Mouse (Mus musculus) limb, embryonic 10.5 days (tissue): Measurements from ENCODE around the gene Megf8. TPM values are rescaled to one million over a fixed set of nuclear protein-coding genes. Genes with fewer than 3 reads are reported as not detected.

Experiments used
- DNase-seq: peaks from one replicate; pipeline ENCODE4 v3.0.0-alpha.2; 2017; ENCODE audit warnings: low spot score
- H3K27ac ChIP-seq: fragments of 300-500 bp; sonication (generic); 2 replicates; pipeline ENCODE4 v1.5.1; 2016; ENCODE audit warnings: mild to moderate bottlenecking
- H3K27me3 ChIP-seq: fragments of 300-500 bp; sonication (generic); 2 replicates; pipeline ENCODE4 v1.6.1; 2016; ENCODE audit warnings: low read depth, mild to moderate bottlenecking; ENCODE audit not compliant: poor library complexity, severe bottlenecking
- H3K36me3 ChIP-seq: fragments of 300-500 bp; sonication (generic); 2 replicates; pipeline ENCODE4 v1.6.1; 2016; ENCODE audit warnings: mild to moderate bottlenecking, moderate library complexity
- H3K4me1 ChIP-seq: fragments of 300-500 bp; sonication (generic); 2 replicates; pipeline ENCODE4 v1.6.1; 2016
- H3K4me3 ChIP-seq: fragments of 300-500 bp; sonication (generic); 2 replicates; pipeline ENCODE4 v1.5.1; 2016; ENCODE audit warnings: mild to moderate bottlenecking, moderate library complexity
- H3K9me3 ChIP-seq: fragments of 300-500 bp; sonication (generic); replicated peaks from 2 replicates; pipeline ENCODE4 v1.6.1; 2016; ENCODE audit warnings: mild to moderate bottlenecking
- WGBS: fragments of 180-500 bp; shearing (Covaris S2); methylation state at CpG from one replicate; pipeline ENCODE4 v1.1.7; 2016; 5-methylcytosine and 5-hydroxymethylcytosine counted together
- polyA plus RNA-seq: library from polyadenylated mRNA; unstranded; fragments of >200 nt; fragmentation: Nextera tagmentation; extraction: Ambion mirVana; gene quantifications from 2 replicates; pipeline ENCODE4 v1.2.1, GENCODE M21; 2016

Gene Megf8
- polyA plus RNA-seq, 1 experiment from 2014 or later: 22.2 TPM

GRCm38 (mm10) chr7:25334472-25334871 is 17.5 kb downstream of the Megf8 start:
- Histone ChIP-seq H3K9me3 (0 out of 2 replicates have a peak, but pooled peaks cover 2% of the 10 kb centered on the region), H3K4me1 (no peaks in the 10 kb centered on the region), H3K27me3 (no peaks in the 10 kb centered on the region), H3K36me3 (peaks cover 94% of the 10 kb centered on the region), H3K4me3 (no peak overlapping the region), H3K27ac (no peak overlapping the region)
- DNase-seq: no peak
- WGBS: 83% methylated on average over 12 of the region's 12 CpGs

GRCm38 (mm10) chr7:25339329-25339728 is 22.4 kb downstream of the Megf8 start:
- no peak for DNase-seq
- H3K9me3 ChIP-seq: 0 out of 2 replicates have a peak, but pooled peaks cover 2% of the 10 kb centered on the region
- no peak overlapping the region for H3K27ac ChIP-seq
- peaks cover 93% of the 10 kb centered on the region for H3K36me3 ChIP-seq
- H3K4me1 ChIP-seq: no peaks in the 10 kb centered on the region
- 88% methylated on average over 9 of the region's 9 CpGs for WGBS
- H3K4me3 ChIP-seq: no peak overlapping the region
- H3K27me3 ChIP-seq: no peaks in the 10 kb centered on the region

GRCm38 (mm10) chr7:25341000-25341784 is 24.2 kb downstream of the Megf8 start:
- 88% methylated on average over 20 of the region's 20 CpGs for WGBS
- Histone ChIP-seq H3K36me3 (peaks cover 91% of the 10 kb centered on the region), H3K4me1 (no peaks in the 10 kb centered on the region), H3K9me3 (0 out of 2 replicates have a peak, but pooled peaks cover 2% of the 10 kb centered on the region), H3K27me3 (no peaks in the 10 kb centered on the region), H3K27ac (0 out of 2 replicates have a peak overlapping the region, but pooled peaks have one; percentile 9), H3K4me3 (no peak overlapping the region)
- no peak for DNase-seq

- Histone ChIP-seq H3K27ac (no peak overlapping the region), H3K36me3 (peaks cover 97% of the 10 kb centered on the region), H3K4me1 (no peaks in the 10 kb centered on the region), H3K4me3 (no peak overlapping the region), H3K27me3 (no peaks in the 10 kb centered on the region), H3K9me3 (peaks cover 5% of the 10 kb centered on the region; the same call in 1 of the 2 replicates)
- 88% methylated on average over 8 of the region's 8 CpGs for WGBS
- DNase-seq: no peak
Observed at GRCm38 (mm10) chr7:25348861-25349260, 31.9 kb downstream of the Megf8 start.

GRCm38 (mm10) chr7:25358721-25359206 is 41.8 kb downstream of the Megf8 start:
- no peak for DNase-seq
- H3K9me3 ChIP-seq: no peaks in the 10 kb centered on the region
- WGBS: 87% methylated on average over 19 of the region's 19 CpGs
- no peaks in the 10 kb centered on the region for H3K27me3 ChIP-seq
- H3K27ac ChIP-seq: no peak overlapping the region
- peaks cover 98% of the 10 kb centered on the region for H3K36me3 ChIP-seq
- no peak overlapping the region; the same call in 1 of the 2 replicates for H3K4me3 ChIP-seq
- no peaks in the 10 kb centered on the region for H3K4me1 ChIP-seq

GRCm38 (mm10) chr7:25363151-25363550 is 46.2 kb downstream of the Megf8 start:
- Histone ChIP-seq H3K27ac (no peak overlapping the region), H3K4me3 (no peak overlapping the region), H3K27me3 (peaks cover 36% of the 10 kb centered on the region), H3K36me3 (peaks cover 70% of the 10 kb centered on the region), H3K9me3 (no peaks in the 10 kb centered on the region), H3K4me1 (peaks cover 18% of the 10 kb centered on the region)
- WGBS: 90% methylated on average over 19 of the region's 19 CpGs
- DNase-seq: no peak

- Histone ChIP-seq H3K4me1 (peaks cover 19% of the 10 kb centered on the region), H3K9me3 (no peaks in the 10 kb centered on the region), H3K27me3 (peaks cover 40% of the 10 kb centered on the region), H3K36me3 (peaks cover 65% of the 10 kb centered on the region), H3K4me3 (no peak overlapping the region), H3K27ac (no peak overlapping the region)
- WGBS: 95% methylated on average over 17 of the region's 17 CpGs
- no peak for DNase-seq
Observed at GRCm38 (mm10) chr7:25363632-25364031, 46.7 kb downstream of the Megf8 start.

GRCm38 (mm10) chr7:25365937-25366625 is 49.1 kb downstream of the Megf8 start:
- Histone ChIP-seq H3K27ac (no peak overlapping the region), H3K36me3 (peaks cover 40% of the 10 kb centered on the region), H3K9me3 (no peaks in the 10 kb centered on the region), H3K4me3 (no peak overlapping the region), H3K27me3 (peaks cover 65% of the 10 kb centered on the region), H3K4me1 (peaks cover 19% of the 10 kb centered on the region)
- DNase-seq: no peak
- 60% methylated on average over 13 of the region's 13 CpGs for WGBS

- Histone ChIP-seq H3K4me1 (peaks cover 19% of the 10 kb centered on the region), H3K36me3 (peaks cover 24% of the 10 kb centered on the region), H3K27me3 (peaks cover 71% of the 10 kb centered on the region), H3K4me3 (peak overlapping the region; percentile 32), H3K27ac (no peak overlapping the region), H3K9me3 (no peaks in the 10 kb centered on the region)
- peak; percentile 58 for DNase-seq
- WGBS: 1% methylated on average over 33 of the region's 33 CpGs
Observed at GRCm38 (mm10) chr7:25367632-25368293, 50.8 kb downstream of the Megf8 start.

GRCm38 (mm10) chr7:25368333-25368732 is 51.4 kb downstream of the Megf8 start:
- 21% methylated on average over 12 of the region's 12 CpGs for WGBS
- H3K36me3 ChIP-seq: peaks cover 18% of the 10 kb centered on the region

GRCm38 (mm10) chr7:25369058-25369749 is 52.2 kb downstream of the Megf8 start, which contains the start of gene Cnfn:
Gene Cnfn, minus strand, starts transcription at chr7:25369724.
- Histone ChIP-seq H3K4me1 (peaks cover 22% of the 10 kb centered on the region), H3K9me3 (no peaks in the 10 kb centered on the region), H3K27ac (no peak within 1 kb of the TSS), H3K36me3 (peaks cover 9% of the 10 kb centered on the region), H3K27me3 (peaks cover 69% of the 10 kb centered on the region), H3K4me3 (no peak within 1 kb of the TSS)
- 54% methylated on average over 12 of the region's 12 CpGs for WGBS
- DNase-seq: no peak

More at GRCm38 (mm10) chr7:25368333-25368732, 51.4 kb downstream of the Megf8 start:
- no peak for DNase-seq
- Histone ChIP-seq H3K27me3 (peaks cover 71% of the 10 kb centered on the region), H3K9me3 (no peaks in the 10 kb centered on the region), H3K4me3 (peak overlapping the region; percentile 32; the same call in 1 of the 2 replicates), H3K27ac (no peak overlapping the region), H3K4me1 (peaks cover 19% of the 10 kb centered on the region)

- peaks cover 62% of the 10 kb centered on the region for H3K27me3 ChIP-seq
- no peaks in the 10 kb centered on the region for H3K9me3 ChIP-seq
- no peak for DNase-seq
- H3K27ac ChIP-seq: no peak overlapping the region
- no peaks in the 10 kb centered on the region for H3K36me3 ChIP-seq
- H3K4me3 ChIP-seq: no peak overlapping the region
- 89% methylated on average over 5 of the region's 5 CpGs for WGBS
- peaks cover 31% of the 10 kb centered on the region for H3K4me1 ChIP-seq
Observed at GRCm38 (mm10) chr7:25372441-25372840, 55.5 kb downstream of the Megf8 start.
